Mouse (Mus musculus) adipocyte (in vitro differentiated cells): ENCODE data around the gene Lrrc10b.

Source experiments
- DNase-seq: peaks from one replicate; pipeline ENCODE4 v3.0.0-alpha.2; 2016; ENCODE audit warnings: low spot score

Lrrc10b gene

DNA sequence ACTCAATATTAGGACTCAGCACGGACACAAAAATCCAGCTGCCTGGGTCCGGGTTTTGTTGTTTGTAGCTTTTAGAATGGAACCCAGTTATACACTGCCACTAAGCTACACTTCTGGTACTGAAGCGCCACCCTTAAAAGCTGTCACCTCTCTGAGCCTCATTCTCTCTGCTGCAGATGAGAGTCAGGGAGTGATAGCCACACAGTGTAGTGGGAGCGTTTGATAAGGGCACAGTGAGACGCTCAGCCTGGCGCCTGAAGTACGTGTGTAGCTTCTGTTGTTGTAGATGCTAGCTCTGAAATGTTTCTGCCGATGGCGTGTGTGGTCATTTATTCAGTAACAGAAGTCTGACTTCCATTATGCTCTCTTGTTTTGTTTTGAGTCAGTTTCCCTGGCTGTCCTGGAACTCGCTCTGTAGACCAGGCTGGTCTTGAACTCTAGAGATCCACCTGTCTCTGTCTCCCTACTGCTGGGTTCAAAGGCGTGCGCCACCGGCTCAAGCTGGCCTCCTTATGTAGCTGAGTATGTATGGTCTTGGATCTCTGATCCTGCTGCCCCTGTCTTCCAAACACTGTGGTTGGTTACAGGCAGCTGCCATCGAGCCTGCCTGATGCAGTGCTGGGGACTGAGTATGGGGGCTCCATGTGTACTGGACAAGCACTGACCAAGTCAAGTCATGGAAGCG, 12.4 kb downstream of the Lrrc10b start:
- DNase-seq = no peak

DNA sequence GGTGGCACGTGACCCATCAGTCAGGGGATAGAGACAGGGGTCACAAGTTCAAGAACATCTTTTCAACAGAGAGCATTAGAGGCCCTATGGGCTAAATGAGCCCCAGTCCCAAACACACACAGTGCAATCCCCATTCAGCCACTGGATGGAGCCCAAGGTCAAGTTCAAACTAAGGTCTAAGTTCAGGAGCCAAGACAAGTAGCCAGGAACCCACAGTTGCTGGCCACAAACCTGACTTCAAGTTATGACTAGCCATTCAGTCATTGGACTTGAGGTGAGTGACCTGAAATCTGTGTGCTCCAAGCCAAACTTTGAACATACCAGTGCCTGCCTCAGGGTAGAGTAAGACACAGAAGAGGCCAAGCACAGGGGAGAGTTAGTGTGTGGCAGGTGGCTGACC, 19.8 kb downstream of the Lrrc10b start:
- peak; percentile 49 for DNase-seq

DNA sequence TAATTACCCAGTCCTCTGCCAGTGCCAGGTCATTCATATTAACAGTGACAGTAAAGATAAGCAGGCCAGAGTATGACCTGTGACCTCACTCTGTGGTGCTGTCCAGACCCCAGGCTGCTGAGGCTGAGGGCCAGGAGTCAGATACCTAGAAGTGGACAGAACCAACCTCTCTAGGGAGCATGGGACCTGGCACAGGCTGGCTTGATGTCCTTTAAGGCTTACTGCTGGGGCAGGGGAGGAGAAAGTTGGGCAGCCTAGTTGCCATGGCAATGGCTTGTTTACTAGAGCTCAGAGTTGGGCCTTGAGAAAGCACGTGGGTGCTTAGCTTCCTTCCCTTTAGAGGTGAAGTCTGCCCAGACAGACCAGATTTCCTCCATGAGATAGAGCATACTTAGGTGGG, 20.5 kb downstream of the Lrrc10b start:
- peak; percentile 24 for DNase-seq

DNA sequence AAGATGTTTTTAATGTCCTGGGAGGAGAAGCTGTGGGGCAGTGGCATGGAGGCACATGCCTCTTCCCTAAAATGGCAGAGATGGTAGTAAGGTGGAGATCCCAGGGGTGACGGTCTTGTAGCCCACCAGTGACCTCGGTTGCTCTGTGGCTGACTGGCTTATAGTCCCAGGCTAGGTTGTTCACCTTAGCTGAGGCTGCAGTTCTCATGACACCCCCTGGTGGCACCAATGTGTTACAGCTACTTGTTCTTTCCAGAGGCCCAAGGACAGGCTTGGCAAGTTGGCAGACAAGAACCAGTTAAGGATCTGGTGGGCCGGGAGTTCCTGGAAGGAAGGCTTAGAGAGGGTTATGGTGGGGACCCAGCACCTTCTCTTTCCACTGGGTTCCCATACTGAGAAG, 21.4 kb downstream of the Lrrc10b start:
- DNase-seq = peak; percentile 68

DNA sequence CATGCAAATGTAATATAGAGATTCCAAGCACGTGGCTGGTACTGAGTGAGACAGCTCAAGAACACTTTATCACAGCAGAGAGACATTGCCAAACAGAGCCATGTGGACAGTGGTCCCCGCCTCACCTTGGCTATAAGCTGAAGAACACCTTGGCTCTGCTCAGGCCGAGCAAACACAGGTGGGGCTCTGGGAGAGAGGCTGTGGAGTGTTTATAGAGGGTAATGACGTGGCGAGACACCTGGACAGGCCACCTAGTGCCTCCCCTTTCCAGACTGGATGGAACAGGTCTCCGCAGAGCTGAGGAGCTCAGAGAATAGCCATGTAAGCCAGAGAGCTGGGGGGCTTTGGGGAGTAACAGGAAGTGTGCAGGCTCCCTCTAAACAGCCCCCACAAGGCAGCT, 22.3 kb downstream of the Lrrc10b start:
- DNase-seq = no peak

DNA sequence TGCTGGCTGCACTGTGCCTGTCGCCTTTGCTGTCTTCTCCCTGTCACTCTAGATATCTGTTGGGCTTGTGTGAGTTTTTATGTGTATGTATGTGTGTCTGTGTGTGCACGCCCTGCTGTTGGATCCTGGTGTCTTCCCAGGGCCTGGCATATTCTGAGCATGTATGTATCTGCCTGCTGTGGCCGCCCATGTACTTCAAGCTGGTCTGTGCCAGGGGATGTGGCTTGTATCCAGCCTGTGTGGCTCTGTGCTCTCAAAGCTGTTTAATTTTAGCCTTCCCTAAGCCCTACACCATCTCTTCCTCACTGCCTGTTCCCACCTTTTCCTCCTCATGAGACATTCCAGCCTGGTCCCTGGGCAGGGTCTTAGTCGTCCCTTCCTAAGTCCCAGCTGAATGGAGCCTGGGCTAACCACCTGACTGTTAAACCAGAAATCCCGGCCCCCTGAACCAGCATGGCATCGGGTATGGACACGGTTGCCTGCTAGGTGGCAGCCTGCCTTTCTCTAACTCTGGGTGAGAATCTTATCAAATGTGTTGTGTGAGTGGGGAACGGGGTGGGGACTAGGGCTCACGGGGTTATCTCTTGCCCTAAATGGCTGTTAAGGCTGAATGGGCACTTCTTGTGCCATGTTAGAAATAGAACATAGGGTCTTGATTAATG, 23.3 kb downstream of the Lrrc10b start:
- DNase-seq = no peak

DNA sequence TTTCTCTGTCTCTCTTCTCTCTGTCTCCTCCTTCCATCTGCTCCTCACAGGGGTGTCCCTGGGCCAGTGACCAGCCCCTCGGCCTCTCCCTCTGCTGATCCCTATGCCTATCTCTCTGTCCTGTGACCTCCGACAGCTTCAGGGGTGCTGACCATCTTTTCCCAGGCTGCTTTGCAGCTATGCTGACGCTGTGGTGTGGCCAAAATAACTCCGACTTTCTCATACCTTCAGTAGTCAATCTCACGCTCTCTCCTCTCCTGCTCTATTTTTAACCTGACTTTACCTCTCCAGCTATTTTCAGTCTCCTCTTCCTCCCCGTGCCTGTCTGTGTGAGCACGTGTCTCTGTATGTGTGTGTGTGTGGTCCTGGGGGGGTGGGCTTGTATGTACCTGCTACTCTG, 24.0 kb downstream of the Lrrc10b start:
- DNase-seq = no peak

DNA sequence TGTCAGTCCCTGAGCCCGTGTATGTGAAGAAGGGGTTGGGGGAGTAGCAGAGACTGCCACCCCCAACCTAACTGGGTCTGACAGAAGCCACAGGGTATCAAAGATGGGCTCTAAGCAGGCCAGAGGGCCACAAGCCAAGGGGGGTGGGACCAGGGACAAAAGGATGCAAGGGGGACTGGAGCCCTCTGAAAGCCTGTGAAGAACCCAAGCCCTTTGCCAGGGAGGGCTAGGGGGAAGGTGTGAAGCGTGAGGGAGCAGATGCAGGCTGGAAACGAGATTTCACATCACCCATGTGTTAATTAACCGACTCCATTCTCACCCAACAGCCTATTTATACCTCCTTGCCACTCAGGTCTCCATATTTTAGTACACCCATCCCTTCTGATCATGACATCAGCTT, 25.4 kb downstream of the Lrrc10b start:
- no peak for DNase-seq

DNA sequence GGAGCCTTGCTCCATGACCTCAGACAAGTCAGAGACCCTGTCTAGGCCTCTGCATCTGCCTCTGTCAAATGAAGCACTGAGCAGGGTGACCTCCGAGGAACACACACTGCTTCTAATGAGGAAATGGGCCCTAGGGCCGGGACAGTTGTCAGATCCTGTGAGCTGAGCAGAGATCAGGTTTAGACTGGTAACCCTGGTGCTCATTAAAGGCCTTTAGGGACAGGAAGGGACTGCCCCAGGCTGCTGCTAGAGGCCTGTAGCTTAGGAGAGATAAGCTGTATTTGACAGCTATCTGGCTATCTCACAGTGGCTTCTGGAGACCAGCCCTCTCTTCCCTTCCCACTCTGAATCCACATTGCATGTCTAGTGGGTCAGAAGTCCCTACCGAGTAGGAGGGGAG, 25.9 kb downstream of the Lrrc10b start:
- no peak for DNase-seq

DNA sequence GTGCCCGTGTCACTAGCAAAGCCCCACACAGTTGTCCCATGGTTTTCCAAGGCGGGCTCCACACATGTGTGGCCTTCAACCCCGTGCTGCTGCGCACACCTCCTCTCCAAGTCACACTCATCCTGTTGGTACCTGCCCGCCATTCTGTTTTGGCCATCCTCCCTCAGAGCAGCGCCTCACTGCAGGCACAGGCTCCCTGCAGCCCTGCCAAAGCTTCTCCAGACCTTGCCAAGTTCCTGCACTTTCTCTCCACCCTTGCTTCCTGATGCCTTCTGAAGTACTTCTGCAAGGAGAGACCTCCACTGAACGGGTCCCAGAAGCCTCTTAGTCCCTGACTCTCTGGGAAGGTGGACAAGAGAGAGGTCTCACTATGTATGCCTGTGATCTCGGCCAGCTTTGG, 27.9 kb downstream of the Lrrc10b start:
- no peak for DNase-seq

DNA sequence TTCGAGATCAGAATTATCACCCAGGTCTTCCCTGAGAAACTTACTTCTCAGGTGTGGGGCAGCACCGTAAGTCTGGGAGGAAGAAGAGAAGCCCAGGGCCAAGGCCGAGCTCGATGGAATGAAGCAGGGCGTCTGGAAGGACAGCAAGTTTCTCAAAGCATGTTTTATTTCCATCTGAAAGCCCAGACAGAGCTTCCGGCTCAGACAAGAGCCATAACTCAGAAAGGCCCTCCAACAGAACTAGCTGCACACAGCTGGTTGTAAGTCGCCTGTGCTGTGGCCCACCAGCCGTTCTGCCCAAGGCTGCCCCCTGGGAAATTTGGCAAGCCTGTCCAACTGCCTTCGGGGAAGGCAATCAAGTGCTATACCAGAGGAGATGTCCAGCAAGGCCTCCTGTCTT, 29.8 kb downstream of the Lrrc10b start:
- no peak for DNase-seq

DNA sequence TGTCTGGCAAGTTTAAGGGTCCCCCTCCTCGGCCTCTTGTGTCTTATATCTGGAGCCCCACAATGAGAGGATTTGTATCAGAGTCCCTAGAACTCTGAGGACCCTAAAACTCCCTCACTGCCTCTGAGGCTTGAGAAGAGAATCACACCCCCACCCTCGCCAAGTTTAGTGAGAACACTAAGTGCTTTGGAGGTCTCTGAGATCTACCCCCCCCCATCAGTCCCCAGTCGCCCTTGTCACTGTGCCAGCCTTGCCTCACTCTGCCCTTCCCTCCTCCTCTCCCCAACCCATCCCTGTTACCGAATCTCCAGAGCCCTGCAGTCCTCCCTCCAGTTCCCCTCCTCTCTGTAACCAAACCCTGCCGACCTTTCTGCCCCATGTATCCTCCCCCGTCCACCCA, 30.5 kb downstream of the Lrrc10b start:
- no peak for DNase-seq

DNA sequence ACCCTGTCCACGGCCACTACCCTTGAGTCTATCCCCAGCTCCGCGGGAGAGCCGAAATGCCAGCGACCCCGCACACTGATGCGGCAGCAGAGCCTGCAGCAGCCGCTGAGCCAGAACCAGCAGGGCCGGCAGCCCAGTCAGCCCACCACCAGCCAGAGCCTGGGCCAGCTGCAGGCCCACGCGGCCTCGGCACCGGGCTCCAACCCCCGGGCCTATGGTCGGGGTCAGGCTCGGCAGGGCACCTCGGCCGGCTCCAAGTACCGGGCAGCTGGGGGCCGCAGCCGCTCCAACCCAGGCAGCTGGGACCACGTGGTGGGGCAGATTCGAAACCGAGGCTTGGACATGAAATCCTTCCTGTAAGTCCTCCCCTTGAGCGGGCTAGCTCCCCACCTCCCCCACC, 31.0 kb downstream of the Lrrc10b start:
- no peak for DNase-seq

DNA sequence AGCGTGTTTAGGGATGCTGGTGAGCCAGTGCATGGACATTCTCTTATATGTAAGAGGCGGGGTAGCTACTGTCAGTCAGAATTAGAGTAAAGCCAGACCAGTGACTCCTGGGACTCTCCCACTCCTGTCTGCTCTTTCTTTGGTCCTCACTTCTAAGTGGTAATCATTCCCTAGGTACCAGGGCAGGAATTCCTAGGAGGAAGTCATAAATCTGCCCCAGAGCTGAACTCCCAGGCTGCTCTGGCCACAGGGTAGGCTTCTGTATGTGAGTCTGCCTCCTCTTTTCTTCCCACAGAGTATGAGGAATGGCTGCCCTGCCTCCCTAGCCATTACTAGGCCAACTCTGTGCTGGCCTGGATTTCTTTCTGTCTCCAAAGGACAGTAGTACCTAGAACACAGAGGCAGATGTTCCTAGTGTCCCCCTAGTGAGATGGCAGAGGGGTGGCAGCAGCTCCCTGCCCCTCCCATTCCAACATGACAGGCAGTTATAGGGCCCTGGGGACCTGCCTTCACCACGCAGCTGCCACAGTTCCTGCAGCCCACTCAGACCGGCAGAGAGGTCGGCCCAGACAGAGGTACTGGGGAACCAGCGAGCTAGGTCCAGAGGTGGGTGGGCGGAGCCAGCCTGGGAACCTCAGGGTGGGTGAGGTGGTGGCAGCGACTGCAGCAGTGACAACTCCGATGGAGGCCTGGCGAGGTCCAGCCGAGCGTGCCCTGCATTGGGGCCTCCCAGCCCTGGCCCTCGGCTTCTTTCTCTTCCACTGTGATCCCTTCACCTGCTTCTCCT, 31.6 kb downstream of the Lrrc10b start:
- DNase-seq = no peak

DNA sequence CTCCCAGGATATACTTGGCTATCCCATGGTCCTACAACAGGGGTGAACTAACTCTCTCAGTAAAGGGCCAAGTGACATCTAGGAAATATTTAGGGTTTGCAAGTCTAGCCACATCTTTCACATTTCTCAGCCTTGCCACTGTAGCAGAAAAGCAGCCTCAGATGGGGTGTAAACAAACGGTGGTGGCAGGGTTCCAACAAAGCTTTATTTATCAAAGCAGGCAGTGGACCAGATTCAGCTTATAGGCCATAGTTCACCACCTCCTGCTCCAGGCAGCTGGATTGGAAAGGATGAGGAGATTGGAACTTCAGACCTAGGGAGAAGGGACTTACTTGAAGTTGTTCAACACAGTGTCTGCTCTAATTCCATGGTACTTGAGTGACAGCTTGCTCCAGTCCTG, 32.5 kb downstream of the Lrrc10b start:
- peak; percentile 63 for DNase-seq

DNA sequence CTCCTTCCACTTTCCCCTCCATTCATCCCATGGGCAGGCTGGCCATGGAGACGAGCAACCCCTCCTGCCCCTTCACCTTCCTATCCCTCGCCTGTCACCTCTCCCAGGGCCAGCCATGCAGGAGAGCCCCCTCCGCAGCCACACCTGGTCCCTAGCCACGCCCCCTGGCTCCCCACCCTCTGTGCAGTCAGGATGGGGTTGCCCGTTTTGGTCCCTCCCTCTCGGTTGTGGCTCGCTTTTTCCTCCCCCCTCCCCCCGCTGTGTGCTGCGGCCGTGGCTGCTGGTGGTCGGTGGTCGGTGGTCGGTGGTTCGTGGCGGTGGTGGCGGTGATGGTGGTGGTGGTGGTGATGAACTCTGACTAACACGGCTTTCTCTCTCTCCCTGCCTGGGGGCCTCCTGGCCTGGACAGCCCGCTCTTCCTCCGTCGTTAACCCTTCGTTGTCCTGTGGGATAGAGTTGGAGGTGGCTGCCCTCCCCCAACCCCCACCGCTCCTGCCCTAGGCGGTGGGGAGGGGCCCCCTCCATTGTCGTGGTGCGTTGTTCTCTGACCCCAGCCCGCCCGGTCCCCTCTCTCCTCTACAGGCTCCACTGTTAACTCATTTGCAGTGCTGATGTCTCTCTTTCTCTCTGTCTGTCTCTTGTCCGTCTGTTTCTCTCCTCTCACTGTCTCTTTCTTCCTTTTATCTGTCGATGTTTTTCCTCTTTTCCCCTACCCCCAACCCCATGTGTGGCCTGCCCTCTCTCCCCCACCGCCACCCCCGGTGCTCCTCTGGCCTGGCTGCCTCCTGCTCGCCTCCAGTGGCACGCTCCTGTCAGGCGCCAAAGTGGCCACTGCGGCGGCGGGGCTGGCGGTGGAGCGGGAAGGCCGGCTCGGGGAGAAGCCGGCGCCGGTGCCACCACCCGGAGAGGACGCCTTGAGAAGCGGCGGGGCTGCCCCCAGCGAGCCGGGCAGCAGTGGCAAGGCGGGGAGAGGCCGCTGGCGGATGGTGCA, 35.0 kb downstream of the Lrrc10b start:
- DNase-seq = no peak

DNA sequence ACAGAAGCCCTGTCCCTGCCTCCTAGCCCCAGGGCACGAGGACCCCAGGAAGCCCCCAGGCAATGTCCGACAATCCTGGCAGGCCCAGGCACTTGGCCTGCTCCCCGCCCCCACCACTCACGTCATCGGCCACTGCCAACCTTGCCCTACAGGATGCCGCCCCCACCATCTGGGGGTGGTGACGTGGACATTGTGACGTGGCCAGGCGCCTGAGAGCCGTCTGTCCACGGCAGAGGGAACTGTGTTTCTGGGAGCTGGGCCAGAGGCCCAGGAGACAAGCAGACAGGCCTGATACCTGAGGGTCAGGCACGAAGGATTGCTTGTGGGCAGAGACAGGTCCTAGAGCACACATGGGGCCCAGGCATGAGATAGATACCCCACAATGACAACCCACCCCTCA, 39.8 kb downstream of the Lrrc10b start:
- no peak for DNase-seq

DNA sequence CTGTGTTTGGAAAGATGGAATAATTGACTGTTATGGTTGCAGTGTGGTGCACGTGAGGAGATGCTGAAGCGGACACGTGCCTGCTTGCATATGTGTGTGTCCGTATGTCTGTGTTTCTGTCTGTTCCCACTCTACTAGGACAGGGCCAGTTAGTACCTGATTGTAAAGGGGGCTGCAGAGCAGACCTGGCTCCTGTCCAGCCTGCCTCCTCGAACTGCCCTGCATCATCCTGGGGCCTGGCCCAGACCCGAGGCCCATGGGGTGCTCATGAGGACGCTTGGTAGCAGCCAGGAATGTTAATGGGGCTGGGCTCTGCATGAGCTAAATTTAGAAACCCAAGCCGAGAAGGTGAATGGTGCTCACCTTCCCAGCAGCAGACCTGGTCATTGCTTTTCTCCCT, 40.4 kb downstream of the Lrrc10b start:
- no peak for DNase-seq

DNA sequence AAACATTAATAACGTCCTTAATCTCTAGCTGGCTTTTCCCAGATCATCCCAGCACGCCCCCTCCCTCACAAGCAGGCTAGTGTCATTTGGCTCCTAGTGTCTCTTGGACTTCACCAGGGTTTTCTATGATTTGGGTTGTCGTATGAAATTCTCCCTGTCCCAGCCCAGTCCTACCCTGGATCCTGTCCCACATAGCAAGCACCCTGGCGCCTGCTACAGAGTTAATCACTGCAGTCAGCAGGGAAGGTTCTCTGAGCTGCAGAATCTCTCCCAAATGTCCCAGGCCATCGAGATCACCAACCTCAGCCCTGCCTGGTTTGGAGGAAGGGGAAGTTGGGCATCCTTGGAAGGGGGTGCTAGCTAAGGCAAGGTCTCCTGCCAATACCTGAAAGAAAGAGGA, 41.8 kb downstream of the Lrrc10b start:
- DNase-seq = no peak

DNA sequence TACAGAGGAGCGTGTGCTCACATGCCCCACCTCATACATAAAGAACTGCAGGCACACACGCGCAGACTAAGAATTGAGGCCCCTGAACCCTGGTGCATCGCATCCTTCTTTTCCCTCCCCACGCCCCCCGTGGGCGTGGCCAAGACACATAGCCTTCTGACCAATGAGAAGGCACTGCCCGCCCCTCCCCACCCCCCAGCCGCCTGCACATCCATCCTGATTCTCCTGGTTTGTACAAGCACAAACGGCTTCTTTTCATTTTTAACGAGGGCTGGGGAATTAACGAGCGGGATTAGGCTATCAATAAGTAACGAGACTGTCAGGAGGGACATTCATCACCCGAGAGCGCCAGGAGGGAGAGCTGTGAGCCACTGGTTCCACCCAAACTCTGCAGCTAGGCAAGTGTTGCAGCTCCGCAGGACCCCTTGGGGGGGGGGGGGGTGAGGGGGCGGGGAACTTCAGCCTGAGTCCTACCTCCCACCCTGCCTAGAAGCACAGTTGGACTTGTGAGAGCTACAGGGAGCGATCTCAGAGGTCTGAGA, 43.5 kb downstream of the Lrrc10b start:
- DNase-seq = no peak
